Mouse (Mus musculus): Measurements from ENCODE around the gene Supv3l1. TPM values are rescaled to one million over a fixed set of nuclear protein-coding genes. Genes with fewer than 3 reads are reported as not detected.

Supv3l1 gene
- polyA plus RNA-seq, 1 experiment from 2014 or later: 26.2 TPM

DNA sequence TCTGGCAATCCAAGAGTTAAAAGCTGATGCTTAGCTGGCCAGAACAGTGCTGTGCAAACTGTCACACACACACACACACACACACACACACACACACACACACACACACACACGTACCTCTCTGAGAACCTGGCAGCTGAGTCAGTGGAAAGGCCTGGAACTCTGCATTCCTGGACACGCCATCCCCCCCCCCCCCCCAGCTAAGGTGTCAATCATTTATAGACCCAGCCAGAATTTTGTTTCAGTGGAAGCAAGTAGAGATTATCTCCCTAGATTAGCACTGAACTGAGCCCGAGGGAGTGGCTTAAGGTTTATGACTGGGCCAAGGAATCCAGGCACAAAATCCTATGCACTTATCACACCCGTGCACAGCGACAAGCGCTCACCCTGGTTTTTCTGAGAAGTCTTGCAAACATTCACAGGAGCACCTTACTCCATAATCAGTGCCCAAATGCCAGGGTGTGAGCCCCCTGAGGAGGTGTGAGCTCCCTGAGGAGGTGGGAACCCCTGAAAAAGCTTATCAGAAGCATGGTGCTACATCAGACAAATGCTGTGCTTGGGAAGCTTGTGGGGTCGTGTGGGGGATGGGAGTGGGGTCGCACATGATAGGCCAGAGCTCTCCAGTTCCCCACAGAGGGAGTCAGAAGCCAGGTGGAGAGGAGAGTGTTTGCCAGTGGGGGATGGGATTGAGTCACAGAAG lies 36.5 kb downstream of the Supv3l1 start:
- Histone ChIP-seq H3K27ac (no peak overlapping the region), H3K9ac (no peak overlapping the region)

DNA sequence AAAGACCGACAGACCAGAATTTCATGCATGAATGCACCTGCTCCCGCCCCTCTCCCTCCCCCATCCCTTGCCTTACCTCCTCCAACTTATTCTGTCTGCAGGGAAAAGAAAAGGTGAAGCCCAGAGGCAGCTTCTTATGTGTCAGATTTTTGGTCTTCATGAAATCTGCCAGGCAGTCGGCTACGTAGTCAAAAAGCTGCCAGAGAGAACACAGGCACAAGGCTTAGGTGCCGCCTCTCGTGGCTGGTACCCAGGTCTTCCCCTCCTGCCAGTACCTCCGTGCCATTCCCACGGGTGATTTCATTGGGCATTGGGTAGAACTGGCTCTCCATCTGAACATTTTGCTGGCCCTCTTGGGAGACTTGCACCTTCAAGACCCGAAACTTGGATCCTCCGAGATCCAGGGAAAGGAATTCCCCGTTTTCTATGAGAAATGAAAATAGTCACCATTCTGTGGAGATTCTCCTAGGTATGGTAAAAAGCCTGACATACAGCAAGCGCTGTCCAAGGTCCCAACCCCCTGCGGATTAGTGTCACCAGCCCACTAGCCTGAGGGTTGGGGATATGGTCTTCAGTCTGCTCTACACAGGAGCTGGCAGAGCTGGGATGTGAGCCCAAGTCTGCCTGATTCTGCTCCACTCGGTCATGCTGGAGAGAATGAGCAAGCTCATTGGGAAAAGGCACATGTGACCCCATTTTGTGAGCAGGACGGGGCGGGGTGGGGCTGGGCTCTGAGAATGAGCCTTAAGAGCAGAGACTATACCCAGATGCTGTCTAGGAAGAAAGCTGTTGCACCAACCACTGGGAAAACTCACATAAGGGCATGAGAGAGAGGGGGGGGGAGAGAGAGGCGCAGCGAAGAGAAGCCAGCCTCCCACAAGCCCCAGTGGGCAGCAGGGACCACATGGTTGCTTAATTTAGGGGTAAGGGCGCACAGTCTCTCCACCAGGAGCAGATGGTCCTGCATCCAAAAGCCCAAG lies 37.8 kb downstream of the Supv3l1 start:
- 64% methylated on average over 19 of the region's 19 CpGs for WGBS
- Histone ChIP-seq H3K4me2 (no peak overlapping the region), H3K9ac (no peak overlapping the region), H3K36me3 (no peaks in the 10 kb centered on the region), H3K4me3 (no peak overlapping the region), H3K27me3 (peaks cover 15% of the 10 kb centered on the region; the same call in 1 of the 2 replicates), H3K4me1 (no peaks in the 10 kb centered on the region), H3K9me3 (no peaks in the 10 kb centered on the region), H3K27ac (no peak overlapping the region)
- ATAC-seq (ENCODE audit: insufficient number of reproducible peaks, insufficient read depth, low FRiP score, low TSS enrichment, low read depth): peak; percentile 21

More for the DNA sequence above, 36.5 kb downstream of the Supv3l1 start:
- Histone ChIP-seq H3K9me3 (no peaks in the 10 kb centered on the region), H3K4me2 (no peak overlapping the region), H3K36me3 (no peaks in the 10 kb centered on the region), H3K4me3 (no peak overlapping the region), H3K27me3 (0 out of 2 replicates have a peak, but pooled peaks cover 4% of the 10 kb centered on the region), H3K4me1 (no peaks in the 10 kb centered on the region)
- 27% methylated on average over 8 of the region's 8 CpGs for WGBS
- ATAC-seq (ENCODE audit: insufficient number of reproducible peaks, insufficient read depth, low FRiP score, low TSS enrichment, low read depth): no peak

DNA sequence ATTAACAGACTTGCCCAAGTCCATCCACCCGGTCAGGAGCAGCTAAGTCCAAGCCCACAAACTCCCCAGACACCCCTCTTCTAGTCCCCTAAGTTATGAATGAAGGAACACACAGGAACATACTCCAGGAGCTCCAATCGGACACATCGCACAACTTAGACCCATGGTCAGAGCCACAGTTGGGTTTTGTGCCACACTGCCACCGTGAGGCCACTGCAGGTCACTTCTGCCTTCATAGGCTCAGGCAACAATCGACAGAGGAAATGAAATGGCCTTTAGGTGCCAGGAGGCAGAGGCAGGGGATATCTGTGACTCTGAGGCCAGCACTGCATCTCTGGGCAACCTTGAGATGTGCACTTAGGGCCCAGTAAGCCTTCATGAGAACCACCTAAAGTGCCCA lies 38.6 kb downstream of the Supv3l1 start:
- Histone ChIP-seq H3K4me3 (no peak overlapping the region), H3K9me3 (no peaks in the 10 kb centered on the region), H3K36me3 (no peaks in the 10 kb centered on the region), H3K4me1 (no peaks in the 10 kb centered on the region), H3K9ac (no peak overlapping the region), H3K4me2 (no peak overlapping the region), H3K27ac (no peak overlapping the region), H3K27me3 (peaks cover 16% of the 10 kb centered on the region; the same call in 1 of the 2 replicates)
- 9% methylated on average over 5 of the region's 5 CpGs for WGBS
- no peak for ATAC-seq (ENCODE audit: insufficient number of reproducible peaks, insufficient read depth, low FRiP score, low TSS enrichment, low read depth)

DNA sequence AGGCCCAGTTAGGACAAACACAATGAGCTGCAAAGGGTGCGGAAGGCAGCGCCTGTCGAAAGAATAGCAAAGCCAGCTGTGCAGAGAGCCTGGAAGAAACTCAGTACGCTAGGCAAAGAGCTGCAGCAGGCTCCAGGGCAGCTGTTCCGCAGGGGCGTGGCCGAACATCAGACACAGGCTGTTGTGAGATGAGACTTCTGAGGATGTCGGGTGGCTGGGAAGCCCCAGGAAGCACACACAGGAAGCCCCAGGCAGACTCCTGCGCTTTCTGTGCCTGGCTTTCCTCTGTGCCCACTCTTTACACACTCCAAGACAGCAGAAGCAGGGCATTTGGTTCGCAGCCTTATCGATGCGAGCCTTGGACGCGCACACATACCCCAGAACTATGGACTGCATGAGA lies 44.6 kb downstream of the Supv3l1 start:
- peak overlapping the region; percentile 21 for H3K4me3 ChIP-seq
- peak overlapping the region; percentile 48 for H3K4me2 ChIP-seq
- H3K27me3 ChIP-seq: peaks cover 21% of the 10 kb centered on the region
- ATAC-seq (ENCODE audit: insufficient number of reproducible peaks, insufficient read depth, low FRiP score, low TSS enrichment, low read depth): no peak
- 0 out of 2 replicates have a peak overlapping the region, but pooled peaks have one; percentile 40 for H3K9ac ChIP-seq
- peaks cover 6% of the 10 kb centered on the region for H3K4me1 ChIP-seq
- WGBS: 37% methylated on average over 14 of the region's 14 CpGs
- no peaks in the 10 kb centered on the region for H3K9me3 ChIP-seq
- H3K27ac ChIP-seq: no peak overlapping the region
- H3K36me3 ChIP-seq: no peaks in the 10 kb centered on the region

DNA sequence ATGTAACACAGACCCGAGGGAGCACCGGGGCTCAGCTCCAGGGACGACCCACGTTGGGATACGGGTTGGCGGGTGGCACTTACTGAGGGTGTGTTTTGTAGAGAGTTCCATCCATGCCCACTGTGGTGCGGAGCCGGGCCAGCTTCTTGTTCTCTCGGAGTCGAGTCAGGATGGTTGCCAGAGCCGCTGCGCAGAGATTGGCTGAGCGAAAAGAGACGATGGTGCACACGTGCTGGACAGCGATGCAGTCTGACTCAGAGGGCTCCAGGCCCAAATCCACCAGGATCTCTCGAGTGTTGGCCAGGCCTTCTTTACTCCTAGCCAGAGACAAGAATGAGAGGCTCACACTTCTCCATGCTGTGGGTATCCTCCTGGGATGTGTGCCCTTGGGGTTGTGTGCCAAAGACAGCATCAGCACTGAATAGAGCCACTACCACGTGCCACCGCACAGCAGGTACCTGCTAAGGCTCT lies 47.9 kb downstream of the Supv3l1 start:
- WGBS: 84% methylated on average over 19 of the region's 19 CpGs
- no peak for ATAC-seq (ENCODE audit: insufficient number of reproducible peaks, insufficient read depth, low FRiP score, low TSS enrichment, low read depth)
- Histone ChIP-seq H3K36me3 (no peaks in the 10 kb centered on the region), H3K4me3 (no peak overlapping the region), H3K4me1 (peaks cover 6% of the 10 kb centered on the region), H3K27ac (no peak overlapping the region), H3K4me2 (no peak overlapping the region), H3K9me3 (no peaks in the 10 kb centered on the region), H3K9ac (no peak overlapping the region), H3K27me3 (peaks cover 5% of the 10 kb centered on the region; the same call in 1 of the 2 replicates)

DNA sequence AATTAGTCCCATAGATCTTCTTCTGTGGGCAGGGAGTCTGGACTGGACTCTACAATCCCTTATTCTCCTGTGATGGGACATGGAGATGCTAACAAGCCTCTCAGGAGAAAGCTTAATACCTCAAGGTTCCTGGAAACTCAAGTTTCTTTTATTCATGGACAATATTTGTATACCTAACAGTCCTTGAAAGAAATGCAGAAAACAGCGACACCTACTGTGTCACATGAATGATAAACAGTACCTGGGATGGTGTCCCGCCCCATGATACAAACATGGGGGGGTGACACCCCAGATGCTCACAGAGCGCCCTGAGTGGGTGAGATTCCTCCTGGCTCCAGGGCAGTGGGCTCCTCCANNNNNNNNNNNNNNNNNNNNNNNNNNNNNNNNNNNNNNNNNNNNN lies 66.5 kb downstream of the Supv3l1 start:
- no peak overlapping the region for H3K9ac ChIP-seq
- H3K27me3 ChIP-seq: no peaks in the 10 kb centered on the region
- H3K9me3 ChIP-seq: no peaks in the 10 kb centered on the region
- no peaks in the 10 kb centered on the region for H3K4me1 ChIP-seq
- H3K4me2 ChIP-seq: no peak overlapping the region
- ATAC-seq (ENCODE audit: insufficient number of reproducible peaks, insufficient read depth, low FRiP score, low TSS enrichment, low read depth): no peak
- no peak overlapping the region for H3K27ac ChIP-seq
- no peaks in the 10 kb centered on the region for H3K36me3 ChIP-seq
- WGBS: 77% methylated on average over 3 of the region's 3 CpGs
- no peak overlapping the region for H3K4me3 ChIP-seq

DNA sequence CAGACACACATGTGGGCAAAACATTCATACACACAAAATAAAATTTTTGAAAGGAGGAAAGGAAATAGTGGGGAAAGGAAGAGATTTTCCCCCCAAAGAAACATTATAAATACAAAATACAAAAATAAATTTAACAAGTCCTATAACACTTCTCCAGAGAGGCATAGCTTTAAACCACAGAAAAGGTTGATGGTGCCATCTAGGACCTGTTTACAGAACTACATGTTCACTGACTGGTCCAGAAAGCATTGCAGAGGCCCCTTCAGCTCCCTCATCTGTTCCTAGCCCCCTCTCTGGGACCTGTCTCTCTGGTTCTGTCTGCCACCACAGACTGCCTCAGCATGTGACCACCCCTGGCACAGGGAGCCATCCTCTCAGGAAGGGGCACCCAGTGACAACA lies 68.6 kb downstream of the Supv3l1 start:
- no peak overlapping the region for H3K4me3 ChIP-seq
- no peaks in the 10 kb centered on the region for H3K4me1 ChIP-seq
- no peak overlapping the region for H3K4me2 ChIP-seq
- H3K27me3 ChIP-seq: no peaks in the 10 kb centered on the region
- no peak for ATAC-seq (ENCODE audit: insufficient number of reproducible peaks, insufficient read depth, low FRiP score, low TSS enrichment, low read depth)
- no peak overlapping the region for H3K27ac ChIP-seq
- no peak overlapping the region for H3K9ac ChIP-seq
- no peaks in the 10 kb centered on the region for H3K9me3 ChIP-seq
- H3K36me3 ChIP-seq: no peaks in the 10 kb centered on the region

DNA sequence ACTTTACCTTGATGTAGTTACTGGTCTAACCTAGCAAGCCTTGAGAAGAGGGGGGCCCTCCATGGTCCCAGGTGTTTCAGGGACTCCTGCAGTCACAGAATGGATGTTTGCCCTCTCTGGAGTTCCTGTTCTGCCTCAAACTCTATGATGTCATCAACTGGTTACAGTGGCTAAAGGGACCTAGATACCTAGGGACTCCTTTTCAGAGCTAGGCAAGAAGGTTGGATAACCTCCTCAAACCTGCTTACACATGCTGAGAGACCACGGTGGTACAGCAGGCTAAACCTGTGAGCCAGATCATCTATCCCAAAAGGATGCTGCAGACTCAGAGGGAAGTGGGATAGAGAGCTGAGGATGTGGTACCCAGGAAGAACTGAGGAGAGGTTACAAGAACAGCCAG lies 69.7 kb downstream of the Supv3l1 start, which contains the start of gene Hk1:
Gene Hk1 (minus strand): TSS at position 101 of the 400 bp plus-strand sequence.
- Histone ChIP-seq H3K27me3 (no peaks in the 10 kb centered on the region), H3K4me2 (no peak within 1 kb of the TSS), H3K36me3 (no peaks in the 10 kb centered on the region), H3K9ac (no peak within 1 kb of the TSS), H3K4me3 (no peak within 1 kb of the TSS), H3K27ac (no peak within 1 kb of the TSS), H3K9me3 (no peaks in the 10 kb centered on the region), H3K4me1 (no peaks in the 10 kb centered on the region)
- ATAC-seq (ENCODE audit: insufficient number of reproducible peaks, insufficient read depth, low FRiP score, low TSS enrichment, low read depth): no peak
- WGBS: 74% methylated on average over 1 of the region's 1 CpGs

Other genes starting within 250 kb of the Supv3l1 start
- 9.8 and 11.3 TPM in 2 replicates for gene Tspan15, start 218.5 kb downstream of the Supv3l1 start, polyA plus RNA-seq (2015; fragmentation: Nextera tagmentation; extraction: Ambion mirVana)
- gene Tacr2, start 197.3 kb downstream of the Supv3l1 start, polyA plus RNA-seq (2015; fragmentation: Nextera tagmentation; extraction: Ambion mirVana): not detected in 2 replicates
- gene Hk1, start 69.8 kb downstream of the Supv3l1 start, polyA plus RNA-seq (2015; fragmentation: Nextera tagmentation; extraction: Ambion mirVana): 32.9 and 38.9 TPM in 2 replicates
- gene Hkdc1, start 27.2 kb downstream of the Supv3l1 start, polyA plus RNA-seq (2015; fragmentation: Nextera tagmentation; extraction: Ambion mirVana): 0.46 and 1.0 TPM in 2 replicates
- 0.60 and 0.73 TPM in 2 replicates for gene 4930507D05Rik, start 249 bp downstream of the Supv3l1 start, polyA plus RNA-seq (2015; fragmentation: Nextera tagmentation; extraction: Ambion mirVana)
- 76.0 and 76.5 TPM in 2 replicates for gene Vps26a, start 37.1 kb upstream of the Supv3l1 start, polyA plus RNA-seq (2015; fragmentation: Nextera tagmentation; extraction: Ambion mirVana)
- 9.7 and 11.5 TPM in 2 replicates for gene Srgn, start 77.7 kb upstream of the Supv3l1 start, polyA plus RNA-seq (2015; fragmentation: Nextera tagmentation; extraction: Ambion mirVana)
- 38.5 and 42.4 TPM in 2 replicates for gene Kif1bp, start 128.7 kb upstream of the Supv3l1 start, polyA plus RNA-seq (2015; fragmentation: Nextera tagmentation; extraction: Ambion mirVana)
- gene Ddx21, start 152.5 kb upstream of the Supv3l1 start, polyA plus RNA-seq (2015; fragmentation: Nextera tagmentation; extraction: Ambion mirVana): 24.1 and 26.3 TPM in 2 replicates
- 175 and 178 TPM in 2 replicates for gene Ddx50, start 201.5 kb upstream of the Supv3l1 start, polyA plus RNA-seq (2015; fragmentation: Nextera tagmentation; extraction: Ambion mirVana)